Mouse (Mus musculus): ENCODE data around the gene BC049730. TPM values are rescaled to one million over a fixed set of nuclear protein-coding genes. Genes with fewer than 3 reads are reported as not detected.
"Not testable (repeated sequence)": the region's sequence is repeated elsewhere in the genome, so short reads cannot be mapped to it uniquely, and the experiment has no call there.

BC049730 gene
- total RNA-seq (2021) = not detected
- long read RNA-seq, experiment 1 = 0 reads
- long read RNA-seq, experiment 2 = 0 reads

DNA sequence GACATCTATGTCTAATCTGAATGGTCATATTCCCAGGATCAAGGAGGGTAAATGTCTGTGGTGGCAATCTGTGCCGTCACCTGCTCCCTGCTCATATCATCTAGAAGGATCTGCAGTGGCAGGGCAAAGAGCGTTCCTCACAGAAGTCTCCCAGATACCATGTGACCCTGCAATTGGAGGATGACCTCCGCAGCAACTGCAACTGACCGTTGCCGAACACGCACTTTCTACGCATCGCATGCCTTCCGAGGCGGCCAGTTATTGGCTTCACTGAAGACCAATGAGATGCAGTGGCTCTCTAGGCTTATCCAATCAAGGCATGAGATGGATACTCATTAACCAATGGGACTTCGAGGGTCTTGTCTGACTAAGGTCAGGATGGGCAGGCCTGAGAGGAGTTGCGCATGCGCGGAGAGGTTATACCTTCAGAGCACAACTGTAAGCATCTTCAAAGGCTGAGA, at the start of gene BC049730:
TSS of gene BC049730 (plus strand) at position 411 of the 461 bp plus-strand sequence.
- DNase-seq = no peak

DNA sequence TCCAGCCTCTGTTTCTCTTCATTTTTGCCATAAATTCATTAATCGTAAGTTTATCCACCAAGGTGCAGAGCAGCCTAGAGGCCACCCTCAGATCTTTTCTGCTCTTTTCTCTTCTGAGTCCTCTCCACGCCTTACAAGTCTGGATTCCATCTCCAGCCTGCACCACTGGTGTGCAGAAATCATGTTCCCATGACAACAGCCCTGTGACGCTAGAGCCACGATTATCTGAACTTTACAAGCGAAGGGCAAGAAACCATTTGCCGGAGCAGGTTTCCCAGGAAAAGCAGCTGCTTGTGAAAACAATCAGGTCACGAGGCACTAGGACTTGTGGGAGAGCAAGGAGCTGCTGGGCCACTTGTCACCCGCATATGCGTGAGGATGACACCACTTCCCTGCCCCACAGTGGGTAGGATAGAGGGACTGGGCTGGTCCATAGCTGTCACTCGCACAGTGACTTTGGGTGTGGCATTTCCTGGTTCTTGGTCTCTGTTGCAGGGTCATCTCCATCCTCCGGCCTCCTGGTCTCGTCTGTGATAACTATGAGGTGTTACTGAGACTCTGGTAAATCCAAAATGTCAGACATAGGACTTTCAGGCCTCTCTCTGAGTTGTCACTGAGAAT, 49.2 kb upstream of the BC049730 start:
- no peak for DNase-seq

DNA sequence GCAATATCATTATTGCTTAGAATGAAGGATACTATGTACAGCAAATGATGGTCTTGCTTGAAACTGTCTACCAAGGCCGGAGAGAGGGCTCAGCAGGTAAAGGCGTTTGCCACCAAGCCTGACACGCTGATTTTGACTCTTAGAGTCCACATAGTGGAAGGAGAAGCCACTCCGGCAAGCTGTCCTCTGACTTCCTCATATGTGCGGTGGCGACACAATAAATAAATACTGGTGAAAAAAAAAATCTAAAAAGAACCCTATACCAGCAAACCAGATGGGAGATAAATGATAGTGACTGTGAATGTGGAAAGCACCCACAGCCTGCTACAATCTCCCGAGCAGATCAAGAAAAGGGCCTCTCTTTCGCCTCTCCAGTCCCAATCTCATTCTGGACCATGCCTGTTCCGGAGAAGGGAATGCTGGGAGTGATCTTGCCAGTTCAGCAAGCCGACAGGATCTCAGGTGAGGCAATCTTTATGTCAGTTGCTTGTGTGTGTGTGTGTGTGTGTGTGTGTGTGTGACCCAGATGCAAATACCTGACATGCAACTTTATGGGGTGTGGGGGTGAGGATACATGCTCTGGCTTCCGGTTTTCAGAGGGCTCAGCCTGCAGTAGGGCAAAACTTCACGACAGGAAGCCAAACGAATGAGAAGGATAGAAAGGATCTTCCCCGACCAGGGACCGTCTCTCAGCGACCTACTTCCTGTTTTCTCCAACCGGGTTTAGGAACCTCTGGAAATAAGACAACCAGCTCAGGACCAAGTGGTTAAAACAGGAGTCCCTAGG, 47.7 kb upstream of the BC049730 start:
- no peak for DNase-seq

DNA sequence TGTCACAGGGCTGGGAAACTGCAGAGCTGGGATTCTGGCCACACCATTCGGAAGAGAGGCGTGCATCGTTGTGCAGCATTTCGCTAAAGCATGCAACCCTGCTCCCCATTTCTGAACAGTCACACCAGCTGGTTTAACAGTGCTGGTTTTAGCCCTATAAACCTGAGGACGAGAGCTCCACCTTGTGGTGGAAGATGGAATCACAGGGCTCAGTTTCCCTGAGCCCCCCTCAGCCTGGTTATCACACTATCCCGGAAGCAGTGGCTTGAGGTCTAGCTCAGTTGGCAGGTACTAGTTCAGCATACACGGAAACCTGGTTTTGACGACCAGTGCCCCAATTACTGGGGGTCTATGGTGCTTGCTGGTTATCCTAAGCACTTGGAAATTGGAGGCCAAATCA, 46.5 kb upstream of the BC049730 start:
- DNase-seq = peak; percentile 14

GRCm38 (mm10) chr7:24664301-24664700, 44.7 kb upstream of the BC049730 start:
- no peak for DNase-seq

DNA sequence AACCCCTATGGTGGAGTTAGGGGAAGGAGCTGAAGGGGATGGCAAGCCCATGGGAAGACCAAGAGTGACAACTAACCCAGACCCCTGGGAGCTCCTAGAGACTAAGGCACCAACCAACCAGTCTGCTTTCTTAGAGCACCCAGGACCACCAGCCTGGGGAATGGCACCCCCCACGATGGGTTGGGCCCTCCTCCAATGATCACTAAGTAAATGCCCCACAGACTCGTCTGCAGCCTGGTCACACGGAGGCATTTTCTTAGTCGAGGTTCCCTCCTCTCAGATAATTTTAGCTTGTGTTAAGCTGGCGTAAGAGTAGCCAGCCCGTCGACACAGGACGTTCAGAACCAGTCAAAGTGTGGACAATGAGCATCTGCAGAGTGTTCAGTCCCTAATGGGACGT, 44.1 kb upstream of the BC049730 start:
- DNase-seq = no peak

DNA sequence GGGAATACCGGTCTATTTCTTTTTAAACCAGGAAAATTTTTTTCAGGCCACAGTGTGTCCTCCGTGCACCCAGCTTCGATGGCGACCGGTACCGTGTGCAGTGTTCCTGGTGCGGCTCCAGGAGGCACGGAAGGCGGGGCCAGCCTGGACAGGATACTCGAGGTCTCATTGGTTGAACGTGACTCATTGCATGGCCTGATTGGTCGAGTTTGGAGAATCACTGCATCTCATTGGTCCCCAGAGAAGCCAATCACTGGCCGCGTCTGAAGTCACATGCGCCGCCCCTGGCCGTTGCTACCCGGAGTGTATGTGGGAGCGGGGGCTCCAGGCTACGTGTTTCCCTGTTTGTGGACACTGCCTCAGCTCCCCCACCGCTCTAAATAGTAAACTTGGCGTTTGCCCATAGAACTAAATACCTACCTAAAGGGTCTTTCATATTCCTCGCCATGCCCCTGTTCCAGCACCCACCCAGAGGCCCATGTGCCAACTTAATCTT, 37.0 kb upstream of the BC049730 start:
- no peak for DNase-seq

- no peak for DNase-seq
Measured at GRCm38 (mm10) chr7:24676575-24676974, 32.5 kb upstream of the BC049730 start, which contains the start of gene Tex101. Gene Tex101 (minus strand): TSS chr7:24676675.

GRCm38 (mm10) chr7:24684121-24684520, 24.9 kb upstream of the BC049730 start:
- not testable (repeated sequence) for DNase-seq

DNA sequence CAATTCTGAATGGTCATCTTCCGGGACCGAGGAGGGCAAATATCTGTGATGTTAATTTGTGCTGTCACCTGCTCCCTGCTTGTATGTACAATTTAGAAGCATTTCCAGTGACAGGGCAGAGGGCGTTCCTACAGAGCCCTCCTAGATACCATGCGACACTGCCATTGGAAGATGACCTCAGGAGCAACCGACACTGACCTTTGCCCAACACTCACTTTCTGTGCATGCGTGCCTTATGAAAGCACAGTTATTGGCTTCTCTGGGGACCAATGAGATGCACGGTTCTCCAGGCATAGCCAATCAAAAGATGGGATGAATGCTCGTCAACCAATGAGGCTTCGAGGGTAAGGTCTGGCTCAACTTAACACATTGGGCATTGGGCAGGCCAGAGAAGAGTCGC, 21.5 kb upstream of the BC049730 start:
- DNase-seq = not testable (repeated sequence)

DNA sequence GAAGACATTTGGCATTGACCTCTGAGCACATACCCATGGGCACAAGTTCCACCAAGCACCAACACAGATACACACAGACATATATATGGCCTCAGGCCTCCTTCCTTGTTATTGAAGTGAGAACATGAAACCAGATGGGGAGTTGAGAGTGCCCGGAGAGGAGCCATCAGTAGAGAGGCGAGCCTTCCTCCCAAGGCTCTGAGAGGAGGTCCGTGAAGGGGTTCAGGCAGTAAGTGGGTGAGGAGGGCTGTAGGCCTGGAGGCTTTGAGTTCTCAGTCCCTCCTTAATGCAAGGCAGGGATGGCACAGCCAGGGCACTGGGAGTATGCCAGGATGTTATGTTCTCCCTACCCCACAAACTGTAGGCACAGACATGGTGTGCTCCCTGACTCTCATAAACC, 16.3 kb upstream of the BC049730 start:
- not testable (repeated sequence) for DNase-seq

GRCm38 (mm10) chr7:24697891-24698290, 11.2 kb upstream of the BC049730 start:
- DNase-seq = not testable (repeated sequence)

DNA sequence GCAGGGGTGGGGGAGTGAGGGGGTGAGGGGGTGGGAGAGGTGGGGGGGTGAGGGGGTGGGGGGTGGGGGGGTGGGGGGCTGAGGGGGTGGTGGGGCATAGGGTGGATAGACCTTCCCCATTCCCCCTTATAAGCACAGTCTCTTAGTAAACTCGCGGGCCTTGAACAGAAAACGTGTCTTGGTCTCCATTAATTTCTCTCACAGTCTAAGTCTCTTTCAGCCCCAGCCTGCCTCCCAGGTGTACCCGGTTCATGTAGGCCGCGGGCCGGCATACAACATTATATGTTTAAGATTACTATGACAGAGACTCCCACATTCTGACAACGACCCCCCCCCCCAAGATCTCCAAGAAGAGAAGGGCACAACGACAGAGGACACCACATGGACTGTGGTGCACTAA, 6.2 kb upstream of the BC049730 start:
- not testable (repeated sequence) for DNase-seq

DNA sequence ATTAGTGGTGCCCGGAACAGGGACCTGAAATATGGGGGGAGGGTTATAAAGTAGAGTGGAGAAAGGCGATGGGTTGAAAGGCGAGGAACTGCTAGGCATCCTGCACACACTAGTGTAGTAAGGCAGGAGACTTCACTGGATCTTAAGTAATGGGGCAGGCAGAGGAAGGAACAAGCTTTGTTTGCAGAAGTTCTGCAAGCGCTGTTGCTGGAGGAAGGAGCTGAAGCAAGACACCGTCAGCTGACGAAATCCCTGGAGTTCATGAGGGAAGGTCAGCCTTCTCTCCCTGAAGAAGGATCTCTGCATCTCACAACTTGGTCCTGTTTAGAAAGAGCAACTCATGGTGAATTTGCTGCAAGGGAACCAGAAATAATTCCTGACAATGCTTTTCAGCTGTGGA, 6.0 kb downstream of the BC049730 start:
- no peak for DNase-seq

DNA sequence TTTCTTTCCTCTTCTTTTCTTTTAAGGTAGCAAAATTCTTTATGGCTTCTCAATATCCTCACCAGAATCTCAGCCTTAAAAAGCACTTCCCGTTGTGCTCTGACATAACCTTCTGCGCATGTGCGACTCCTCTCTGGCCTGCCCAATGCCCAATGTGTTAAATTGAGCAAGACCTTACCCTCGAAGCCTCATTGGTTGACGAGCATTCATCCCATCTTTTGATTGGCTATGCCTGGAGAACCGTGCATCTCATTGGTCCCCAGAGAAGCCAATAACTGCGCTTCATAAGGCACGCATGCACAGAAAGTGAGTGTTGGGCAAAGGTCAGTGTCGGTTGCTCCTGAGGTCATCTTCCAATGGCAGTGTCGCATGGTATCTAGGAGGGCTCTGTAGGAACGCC, 17.8 kb downstream of the BC049730 start, which contains the start of gene Gm4763:
TSS of gene Gm4763 (minus strand) at position 101 of the 400 bp plus-strand sequence.
- DNase-seq = not testable (repeated sequence)

GRCm38 (mm10) chr7:24735970-24736670, 27.1 kb downstream of the BC049730 start:
- DNase-seq = no peak

GRCm38 (mm10) chr7:24750695-24751094, 41.7 kb downstream of the BC049730 start:
- DNase-seq = no peak

GRCm38 (mm10) chr7:24751610-24752009, 42.6 kb downstream of the BC049730 start:
- DNase-seq = no peak

- DNase-seq = no peak
Measured at GRCm38 (mm10) chr7:24753476-24753875, 44.4 kb downstream of the BC049730 start.

DNA sequence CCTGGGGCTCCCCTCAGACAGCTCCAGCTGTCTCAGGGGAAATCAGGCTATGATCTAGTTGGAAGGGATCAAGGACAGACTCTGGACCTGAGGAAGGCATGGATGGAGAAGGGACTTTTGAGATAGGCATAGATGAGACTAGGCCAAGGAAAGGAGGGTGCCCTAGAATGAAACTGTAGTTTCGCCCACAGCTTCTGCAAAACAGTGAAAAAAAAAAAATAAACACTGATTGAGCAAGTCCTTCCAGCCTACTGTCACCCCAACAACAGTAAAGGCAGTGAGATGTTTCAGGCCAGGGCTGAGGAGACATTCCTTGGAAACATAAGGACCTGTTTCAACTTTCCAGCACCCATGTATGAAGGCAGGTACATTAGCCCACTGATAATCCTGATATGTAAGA, 49.5 kb downstream of the BC049730 start:
- no peak for DNase-seq

DNA sequence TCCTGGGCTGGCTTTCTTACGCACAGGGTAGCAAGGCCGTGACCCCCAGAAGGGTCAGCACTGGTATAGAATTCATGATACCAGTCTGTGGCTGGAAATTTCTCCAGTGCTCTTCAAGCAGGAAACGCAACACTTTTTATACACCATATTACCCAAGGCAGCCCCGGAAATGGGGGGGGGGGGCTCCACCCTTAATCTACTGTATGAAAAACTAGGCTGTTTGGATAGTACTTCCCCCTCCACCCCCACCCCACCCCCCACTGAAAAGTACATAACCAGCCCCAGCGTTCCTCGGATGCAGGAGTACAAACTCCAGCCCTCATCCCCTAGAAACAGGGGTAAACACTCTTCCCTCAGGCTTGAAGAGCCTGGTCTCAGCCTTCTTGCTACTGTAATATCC, 51.2 kb downstream of the BC049730 start, which contains the start of gene Cd177:
TSS of gene Cd177 (minus strand) at position 101 of the 400 bp plus-strand sequence.
- DNase-seq = no peak

- no peak for DNase-seq
Measured at GRCm38 (mm10) chr7:24761161-24761560, 52.1 kb downstream of the BC049730 start.
